Mouse (Mus musculus): ENCODE results near the gene Comt. TPM values are rescaled to one million over a fixed set of nuclear protein-coding genes. Genes with fewer than 3 reads are reported as not detected.

Gene Comt
- polyA plus RNA-seq (2014; fragmentation: Nextera tagmentation; extraction: Ambion mirVana), result 79.9 and 81.3 TPM in 2 replicates

- 54% methylated on average over 5 of the region's 5 CpGs for whole genome bisulfite sequencing
- H3K4me2 ChIP-seq (ENCODE audit: low read length), result peak within 1 kb of the TSS; percentile 74
- peak within 1 kb of the TSS; percentile 89 for H3K9ac ChIP-seq (replicated peaks; ENCODE audit: low read length)
- H3K4me3 ChIP-seq (replicated peaks; ENCODE audit: low read depth, low read length), result peak within 1 kb of the TSS; percentile 84
- H3K27me3 ChIP-seq (ENCODE audit: control insufficient read depth, insufficient read depth, low read length), result no peaks in the 10 kb centered on the region
- peaks cover 22% of the 10 kb centered on the region for H3K4me1 ChIP-seq (ENCODE audit: control insufficient read depth, insufficient read depth, low read length)
- H3K27ac ChIP-seq (replicated peaks; ENCODE audit: low read depth, low read length), result peak within 1 kb of the TSS; percentile 70
- ATAC-seq (ENCODE audit: low FRiP score, low TSS enrichment) (no peak), DNase-seq (no peak)
- H3K36me3 ChIP-seq (ENCODE audit: control insufficient read depth, insufficient read depth, low read length), result peaks cover 7% of the 10 kb centered on the region
- H3K9me3 ChIP-seq (ENCODE audit: control insufficient read depth, low read length), result no peaks in the 10 kb centered on the region
Observed at GRCm38 (mm10) chr16:18426802-18427280, at the start of gene Comt. Comt (minus strand) TSS chr16:18426852.

GRCm38 (mm10) chr16:18474021-18474420 is 47.4 kb upstream of the Comt start:
- 81% methylated on average over 2 of the region's 2 CpGs for WGBS
- Histone ChIP-seq H3K4me2 (ENCODE audit: low read length) (no peak overlapping the region), H3K9me3 (ENCODE audit: control insufficient read depth, low read length) (no peaks in the 10 kb centered on the region), H3K27me3 (ENCODE audit: control insufficient read depth, insufficient read depth, low read length) (no peaks in the 10 kb centered on the region), H3K27ac (replicated peaks; ENCODE audit: low read depth, low read length) (no peak overlapping the region), H3K9ac (replicated peaks; ENCODE audit: low read length) (no peak overlapping the region), H3K36me3 (ENCODE audit: control insufficient read depth, insufficient read depth, low read length) (peaks cover 15% of the 10 kb centered on the region; the same call in 1 of the 2 replicates), H3K4me1 (ENCODE audit: control insufficient read depth, insufficient read depth, low read length) (no peaks in the 10 kb centered on the region), H3K4me3 (replicated peaks; ENCODE audit: low read depth, low read length) (no peak overlapping the region)
- no peak for DNase-seq
- no peak for ATAC-seq (ENCODE audit: low FRiP score, low TSS enrichment)

- H3K36me3 ChIP-seq (ENCODE audit: control insufficient read depth, insufficient read depth, low read length), result peaks cover 9% of the 10 kb centered on the region; the same call in 1 of the 2 replicates
- H3K27me3 ChIP-seq (ENCODE audit: control insufficient read depth, insufficient read depth, low read length), result no peaks in the 10 kb centered on the region
- no peak for DNase-seq
Observed at GRCm38 (mm10) chr16:18472976-18473375, 46.3 kb upstream of the Comt start.

GRCm38 (mm10) chr16:18472416-18472815 is 45.8 kb upstream of the Comt start:
- Histone ChIP-seq H3K9ac (replicated peaks; ENCODE audit: low read length) (no peak overlapping the region), H3K27ac (replicated peaks; ENCODE audit: low read depth, low read length) (no peak overlapping the region), H3K4me1 (ENCODE audit: control insufficient read depth, insufficient read depth, low read length) (no peaks in the 10 kb centered on the region), H3K4me3 (replicated peaks; ENCODE audit: low read depth, low read length) (no peak overlapping the region), H3K27me3 (ENCODE audit: control insufficient read depth, insufficient read depth, low read length) (no peaks in the 10 kb centered on the region), H3K9me3 (ENCODE audit: control insufficient read depth, low read length) (no peaks in the 10 kb centered on the region), H3K36me3 (ENCODE audit: control insufficient read depth, insufficient read depth, low read length) (0 out of 2 replicates have a peak, but pooled peaks cover 8% of the 10 kb centered on the region), H3K4me2 (ENCODE audit: low read length) (no peak overlapping the region)
- no peak for DNase-seq
- ATAC-seq (ENCODE audit: low FRiP score, low TSS enrichment), result no peak
- 61% methylated on average over 4 of the region's 4 CpGs for WGBS

More at GRCm38 (mm10) chr16:18472976-18473375, 46.3 kb upstream of the Comt start:
- no peak overlapping the region for H3K27ac ChIP-seq (replicated peaks; ENCODE audit: low read depth, low read length)
- no peaks in the 10 kb centered on the region for H3K4me1 ChIP-seq (ENCODE audit: control insufficient read depth, insufficient read depth, low read length)
- no peak overlapping the region for H3K4me2 ChIP-seq (ENCODE audit: low read length)
- WGBS, result 91% methylated on average over 8 of the region's 8 CpGs
- no peaks in the 10 kb centered on the region for H3K9me3 ChIP-seq (ENCODE audit: control insufficient read depth, low read length)
- no peak for ATAC-seq (ENCODE audit: low FRiP score, low TSS enrichment)
- H3K9ac ChIP-seq (replicated peaks; ENCODE audit: low read length), result no peak overlapping the region
- no peak overlapping the region for H3K4me3 ChIP-seq (replicated peaks; ENCODE audit: low read depth, low read length)

GRCm38 (mm10) chr16:18471976-18472375 is 45.3 kb upstream of the Comt start:
- H3K27ac ChIP-seq (replicated peaks; ENCODE audit: low read depth, low read length), result no peak overlapping the region
- 83% methylated on average over 6 of the region's 6 CpGs for WGBS
- no peaks in the 10 kb centered on the region for H3K27me3 ChIP-seq (ENCODE audit: control insufficient read depth, insufficient read depth, low read length)
- ATAC-seq (ENCODE audit: low FRiP score, low TSS enrichment), result no peak
- no peak overlapping the region for H3K9ac ChIP-seq (replicated peaks; ENCODE audit: low read length)
- H3K36me3 ChIP-seq (ENCODE audit: control insufficient read depth, insufficient read depth, low read length), result 0 out of 2 replicates have a peak, but pooled peaks cover 8% of the 10 kb centered on the region
- no peak overlapping the region for H3K4me3 ChIP-seq (replicated peaks; ENCODE audit: low read depth, low read length)
- no peak overlapping the region for H3K4me2 ChIP-seq (ENCODE audit: low read length)
- no peaks in the 10 kb centered on the region for H3K4me1 ChIP-seq (ENCODE audit: control insufficient read depth, insufficient read depth, low read length)
- H3K9me3 ChIP-seq (ENCODE audit: control insufficient read depth, low read length), result no peaks in the 10 kb centered on the region
- DNase-seq, result no peak

GRCm38 (mm10) chr16:18471381-18471955 is 44.8 kb upstream of the Comt start:
- no peak overlapping the region for H3K4me3 ChIP-seq (replicated peaks; ENCODE audit: low read depth, low read length)
- H3K9me3 ChIP-seq (ENCODE audit: control insufficient read depth, low read length), result no peaks in the 10 kb centered on the region
- DNase-seq (no peak), ATAC-seq (ENCODE audit: low FRiP score, low TSS enrichment) (no peak)
- no peak overlapping the region for H3K9ac ChIP-seq (replicated peaks; ENCODE audit: low read length)
- WGBS, result 72% methylated on average over 11 of the region's 11 CpGs
- no peaks in the 10 kb centered on the region for H3K4me1 ChIP-seq (ENCODE audit: control insufficient read depth, insufficient read depth, low read length)
- no peaks in the 10 kb centered on the region for H3K27me3 ChIP-seq (ENCODE audit: control insufficient read depth, insufficient read depth, low read length)
- no peak overlapping the region for H3K27ac ChIP-seq (replicated peaks; ENCODE audit: low read depth, low read length)
- H3K36me3 ChIP-seq (ENCODE audit: control insufficient read depth, insufficient read depth, low read length), result 0 out of 2 replicates have a peak, but pooled peaks cover 8% of the 10 kb centered on the region
- no peak overlapping the region for H3K4me2 ChIP-seq (ENCODE audit: low read length)

GRCm38 (mm10) chr16:18470829-18471228 is 44.2 kb upstream of the Comt start:
- Histone ChIP-seq H3K4me3 (replicated peaks; ENCODE audit: low read depth, low read length) (no peak overlapping the region), H3K36me3 (ENCODE audit: control insufficient read depth, insufficient read depth, low read length) (0 out of 2 replicates have a peak, but pooled peaks cover 9% of the 10 kb centered on the region), H3K4me2 (ENCODE audit: low read length) (no peak overlapping the region), H3K9ac (replicated peaks; ENCODE audit: low read length) (no peak overlapping the region), H3K4me1 (ENCODE audit: control insufficient read depth, insufficient read depth, low read length) (no peaks in the 10 kb centered on the region), H3K9me3 (ENCODE audit: control insufficient read depth, low read length) (no peaks in the 10 kb centered on the region), H3K27me3 (ENCODE audit: control insufficient read depth, insufficient read depth, low read length) (no peaks in the 10 kb centered on the region), H3K27ac (replicated peaks; ENCODE audit: low read depth, low read length) (no peak overlapping the region)
- ATAC-seq (ENCODE audit: low FRiP score, low TSS enrichment) (no peak), DNase-seq (no peak)
- 17% methylated on average over 1 of the region's 1 CpGs for WGBS

- 0 out of 2 replicates have a peak, but pooled peaks cover 7% of the 10 kb centered on the region for H3K36me3 ChIP-seq (ENCODE audit: control insufficient read depth, insufficient read depth, low read length)
- no peak for ATAC-seq (ENCODE audit: low FRiP score, low TSS enrichment)
- WGBS, result 76% methylated on average over 3 of the region's 3 CpGs
- H3K27me3 ChIP-seq (ENCODE audit: control insufficient read depth, insufficient read depth, low read length), result no peaks in the 10 kb centered on the region
- no peak for DNase-seq
- no peaks in the 10 kb centered on the region for H3K9me3 ChIP-seq (ENCODE audit: control insufficient read depth, low read length)
- no peak overlapping the region for H3K27ac ChIP-seq (replicated peaks; ENCODE audit: low read depth, low read length)
- H3K4me2 ChIP-seq (ENCODE audit: low read length), result no peak overlapping the region
- no peak overlapping the region for H3K4me3 ChIP-seq (replicated peaks; ENCODE audit: low read depth, low read length)
- H3K4me1 ChIP-seq (ENCODE audit: control insufficient read depth, insufficient read depth, low read length), result peaks cover 14% of the 10 kb centered on the region
- no peak overlapping the region for H3K9ac ChIP-seq (replicated peaks; ENCODE audit: low read length)
Observed at GRCm38 (mm10) chr16:18464271-18464670, 37.6 kb upstream of the Comt start.

GRCm38 (mm10) chr16:18462598-18462997 is 35.9 kb upstream of the Comt start:
- H3K27ac ChIP-seq (replicated peaks; ENCODE audit: low read depth, low read length), result no peak overlapping the region
- no peak overlapping the region for H3K9ac ChIP-seq (replicated peaks; ENCODE audit: low read length)
- ATAC-seq (ENCODE audit: low FRiP score, low TSS enrichment) (no peak), DNase-seq (no peak)
- no peak overlapping the region for H3K4me2 ChIP-seq (ENCODE audit: low read length)
- no peaks in the 10 kb centered on the region for H3K27me3 ChIP-seq (ENCODE audit: control insufficient read depth, insufficient read depth, low read length)
- peaks cover 20% of the 10 kb centered on the region for H3K4me1 ChIP-seq (ENCODE audit: control insufficient read depth, insufficient read depth, low read length)
- H3K9me3 ChIP-seq (ENCODE audit: control insufficient read depth, low read length), result no peaks in the 10 kb centered on the region
- H3K4me3 ChIP-seq (replicated peaks; ENCODE audit: low read depth, low read length), result no peak overlapping the region
- 53% methylated on average over 8 of the region's 8 CpGs for WGBS
- H3K36me3 ChIP-seq (ENCODE audit: control insufficient read depth, insufficient read depth, low read length), result 0 out of 2 replicates have a peak, but pooled peaks cover 4% of the 10 kb centered on the region
